Comparison of ENCODE assay signal across 8 mouse cellular contexts in the genomic region with DNA sequence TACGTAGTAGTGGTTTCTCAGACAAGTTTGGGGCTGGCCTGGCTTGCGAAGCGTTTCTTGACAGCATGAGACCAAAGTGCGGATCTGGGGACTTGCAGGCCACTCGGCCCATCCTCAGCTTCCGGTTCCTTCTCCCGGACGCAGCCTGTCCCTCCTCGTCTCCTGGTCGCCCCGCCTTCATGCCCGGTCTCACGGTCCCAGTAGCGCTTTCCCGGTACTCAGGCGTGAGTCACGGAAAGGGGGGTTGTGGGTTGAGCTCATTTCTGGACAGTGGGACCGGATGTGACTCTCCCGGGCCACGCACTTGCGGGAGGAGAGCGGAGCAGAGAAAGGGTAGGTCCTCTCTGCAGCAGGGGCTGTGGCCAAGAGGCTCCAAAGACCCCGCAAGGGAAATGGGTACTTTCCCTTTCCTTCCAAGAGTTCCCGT. TPM values are rescaled to one million over a fixed set of nuclear protein-coding genes. Genes with fewer than 3 reads are reported as not detected.
DNase-seq lines count a peak whose midpoint lies in the region; ATAC-seq lines count a peak whose summit lies in the region.

Cfap126 (plus strand) TSS at position 46 of the 427 bp plus-strand sequence.

- peak within 1 kb of the TSS; percentile 56 for H3K27ac ChIP-seq in hindbrain, embryonic 14.5 days

- peak within 1 kb of the TSS; percentile 61 for H3K9ac ChIP-seq in hindbrain, embryonic 14.5 days

- no peaks in the 10 kb centered on the region for H3K27me3 ChIP-seq in hindbrain, embryonic 14.5 days (ENCODE audit: control insufficient read depth, insufficient read depth, low read length)

- peak; percentile 88 for DNase-seq in NIH3T3 (ENCODE audit: low read depth)
- peak; percentile 70 to 71 for DNase-seq in cerebellum, postnatal 14 days
- peak; percentile 35 to 42 for DNase-seq in frontal cortex, postnatal 36 days (ENCODE audit: low spot score in 2 of 2)
- peak; percentile 28 for DNase-seq in hindbrain, embryonic 14.5 days (ENCODE audit: low spot score)
- DNase-seq in left cerebral cortex, adult 11 months (ENCODE audit: low spot score), result peak; percentile 30
- DNase-seq in lung, postnatal 36 days, result peak; percentile 95
- DNase-seq in retina, embryonic 14.5 days (ENCODE audit: low spot score), result peak; percentile 66
- peak; percentile 26 to 46 for DNase-seq in thymus, postnatal 36 days

- 0% methylated on average over 24 of the region's 24 CpGs for WGBS in hindbrain, embryonic 14.5 days

- peak within 1 kb of the TSS; percentile 38 for H3K4me3 ChIP-seq in hindbrain, embryonic 14.5 days (replicated peaks; ENCODE audit: low read length)

- H3K4me1 ChIP-seq in hindbrain, embryonic 14.5 days (replicated peaks; ENCODE audit: control insufficient read depth, insufficient read depth, low read length), result peaks cover 5% of the 10 kb centered on the region; the same call in 1 of the 2 replicates

- no peaks in the 10 kb centered on the region for H3K36me3 ChIP-seq in hindbrain, embryonic 14.5 days (replicated peaks; ENCODE audit: control insufficient read depth, insufficient read depth)

- 0 out of 2 replicates have a peak, but pooled peaks have one; percentile 6 for ATAC-seq in hindbrain, embryonic 14.5 days (ENCODE audit: low FRiP score)

- H3K4me2 ChIP-seq in hindbrain, embryonic 14.5 days (replicated peaks), result peak within 1 kb of the TSS; percentile 81

- H3K9me3 ChIP-seq in hindbrain, embryonic 14.5 days (ENCODE audit: control insufficient read depth, low read length), result no peaks in the 10 kb centered on the region

RNA-seq across cellular contexts. Expression of gene Cfap126, which starts in this region (rescaled TPM):
- polyA plus RNA-seq in hindbrain, embryonic 14.5 days (2014; fragmentation: Nextera tagmentation; extraction: Ambion mirVana), result 11.7 and 20.3 TPM in 2 replicates

Comparison
In these comparisons a context has a peak if more than half of its experiments do, and no peak if none do; other contexts are left out.
1. Peak in every context shown above with its lines: DNase-seq, ATAC-seq, H3K4me3 ChIP-seq and H3K27ac ChIP-seq.
2. DNase-seq: peak in every context shown above with its lines; median percentile 95 in lung, postnatal 36 days; 88 in NIH3T3; 70 in cerebellum, postnatal 14 days; 66 in retina, embryonic 14.5 days; 38 in frontal cortex, postnatal 36 days; 36 in thymus, postnatal 36 days; 30 in left cerebral cortex, adult 11 months; 28 in hindbrain, embryonic 14.5 days.